In the genomic region with DNA sequence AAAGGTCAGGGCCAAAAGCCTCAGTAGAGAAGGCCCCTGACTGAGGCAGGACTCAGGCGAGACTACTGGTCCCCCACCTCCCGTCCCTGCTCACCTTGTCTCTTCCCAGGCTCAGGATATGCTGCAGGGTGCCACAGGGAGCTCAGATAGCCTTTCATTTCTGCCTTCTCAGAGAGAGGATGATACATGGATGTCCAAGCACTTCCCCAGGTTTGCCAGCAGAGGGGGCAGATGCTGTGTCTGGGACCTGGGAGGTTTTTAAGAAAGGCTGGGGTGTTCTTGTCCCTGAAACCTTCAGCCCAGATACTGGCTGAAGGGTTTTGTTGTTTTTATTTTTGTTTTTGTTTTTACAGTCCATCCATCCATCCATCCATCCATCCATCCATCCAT, we compare ENCODE assay signal across 8 mouse cellular contexts. TPM values are rescaled to one million over a fixed set of nuclear protein-coding genes. Genes with fewer than 3 reads are reported as not detected.
DNase-seq lines count a peak whose midpoint lies in the region; ATAC-seq and TF ChIP-seq lines count a peak whose summit lies in the region.
"Had no signal": no experiment of that assay in that cellular context is flagged by ENCODE, and none has a peak within 500 bp of the region (broad histone marks: within the 10 kb centered on the region; RNA-seq: fewer than 3 reads in every experiment).

No protein-coding gene starts in this region.

- H3K79me2 ChIP-seq in liver, adult 2 months (ENCODE audit: control insufficient read depth, insufficient read depth, low read length) = no peaks in the 10 kb centered on the region

- no peak overlapping the region for H3K4me3 ChIP-seq in liver, adult 2 months (ENCODE audit: insufficient read depth, low read depth, low read length)
- no peak overlapping the region for H3K4me3 ChIP-seq in liver, embryonic 11.5 days (ENCODE audit: low read depth, low read length)
- no peak overlapping the region for H3K4me3 ChIP-seq in hindbrain, embryonic 16.5 days (ENCODE audit: low read length)
- H3K4me3 ChIP-seq in neural tube, embryonic 12.5 days = no peak overlapping the region

- H3K9me3 ChIP-seq in liver, embryonic 11.5 days (ENCODE audit: control insufficient read depth, low read length) = no peaks in the 10 kb centered on the region
- H3K9me3 ChIP-seq in hindbrain, embryonic 16.5 days (ENCODE audit: control insufficient read depth, low read length) = no peaks in the 10 kb centered on the region
- H3K9me3 ChIP-seq in neural tube, embryonic 12.5 days = no peaks in the 10 kb centered on the region

- H3K4me1 ChIP-seq in liver, adult 2 months (ENCODE audit: control insufficient read depth, insufficient read depth, low read length) = no peaks in the 10 kb centered on the region
- H3K4me1 ChIP-seq in liver, embryonic 11.5 days (replicated peaks; ENCODE audit: control insufficient read depth, insufficient read depth, low read length) = no peaks in the 10 kb centered on the region
- no peaks in the 10 kb centered on the region for H3K4me1 ChIP-seq in hindbrain, embryonic 16.5 days (ENCODE audit: control insufficient read depth, insufficient read depth, low read depth, low read length)
- no peaks in the 10 kb centered on the region for H3K4me1 ChIP-seq in neural tube, embryonic 12.5 days

- TF ChIP-seq CTCF in liver, adult 2 months (IDR thresholded peaks at IDR 0.05; ENCODE audit: low read depth, low read length) = peak; percentile 75

- H3K4me2 ChIP-seq in liver, embryonic 11.5 days = no peak overlapping the region
- H3K4me2 ChIP-seq in hindbrain, embryonic 16.5 days (ENCODE audit: low read length) = no peak overlapping the region
- no peak overlapping the region for H3K4me2 ChIP-seq in neural tube, embryonic 12.5 days (replicated peaks)

- H3K27me3 ChIP-seq in liver, adult 2 months (ENCODE audit: control insufficient read depth, insufficient read depth, low read length) = no peaks in the 10 kb centered on the region
- H3K27me3 ChIP-seq in liver, embryonic 11.5 days (replicated peaks; ENCODE audit: control insufficient read depth, insufficient read depth, low read length) = no peaks in the 10 kb centered on the region
- no peaks in the 10 kb centered on the region for H3K27me3 ChIP-seq in hindbrain, embryonic 16.5 days (replicated peaks; ENCODE audit: control insufficient read depth, insufficient read depth, low read length)
- H3K27me3 ChIP-seq in neural tube, embryonic 12.5 days (replicated peaks) = no peaks in the 10 kb centered on the region

- no peak overlapping the region for H3K27ac ChIP-seq in liver, adult 2 months (replicated peaks; ENCODE audit: insufficient read depth, low read depth, low read length)
- no peak overlapping the region for H3K27ac ChIP-seq in liver, embryonic 11.5 days (ENCODE audit: low read depth, low read length)
- no peak overlapping the region for H3K27ac ChIP-seq in hindbrain, embryonic 16.5 days (ENCODE audit: low read depth, low read length)
- no peak overlapping the region for H3K27ac ChIP-seq in neural tube, embryonic 12.5 days

- no peak for TF ChIP-seq POLR2A in liver, adult 2 months (IDR thresholded peaks at IDR 0.05; ENCODE audit: extremely low read depth, insufficient read depth, low read length)

- no peaks in the 10 kb centered on the region for H3K36me3 ChIP-seq in liver, adult 2 months (ENCODE audit: control insufficient read depth, insufficient read depth, low read length)
- no peaks in the 10 kb centered on the region for H3K36me3 ChIP-seq in liver, embryonic 11.5 days (ENCODE audit: control insufficient read depth, insufficient read depth, low read length)
- no peaks in the 10 kb centered on the region for H3K36me3 ChIP-seq in hindbrain, embryonic 16.5 days (ENCODE audit: control insufficient read depth, insufficient read depth, low read length)
- no peaks in the 10 kb centered on the region for H3K36me3 ChIP-seq in neural tube, embryonic 12.5 days

- H3K9ac ChIP-seq in liver, adult 2 months (ENCODE audit: low read depth, low read length) = no peak overlapping the region
- H3K9ac ChIP-seq in liver, embryonic 11.5 days (ENCODE audit: low read depth, low read length) = no peak overlapping the region
- no peak overlapping the region for H3K9ac ChIP-seq in hindbrain, embryonic 16.5 days (ENCODE audit: low read depth, low read length)
- no peak overlapping the region for H3K9ac ChIP-seq in neural tube, embryonic 12.5 days

- DNase-seq in liver, adult 2 months (ENCODE audit: extremely low read depth, low read depth, low spot score) = peak; percentile 27
- DNase-seq in liver, embryonic 11.5 days (ENCODE audit: low spot score) = no peak
- DNase-seq in R1 (ENCODE audit: low read depth, low spot score) = peak; percentile 60
- DNase-seq in cerebellum, adult 8-10 months = peak; percentile 76
- DNase-seq in yolk sac, embryonic 10.5 days (ENCODE audit: low spot score) = no peak

- no peak for ATAC-seq in liver, embryonic 11.5 days (replicated peaks; ENCODE audit: low FRiP score)
- peak; percentile 69 for ATAC-seq in hindbrain, embryonic 16.5 days
- peak; percentile 44; the same call in 1 of the 2 replicates for ATAC-seq in neural tube, embryonic 12.5 days (ENCODE audit: low FRiP score, low read depth)

- WGBS in liver, adult 2 months = 14% methylated on average over 2 of the region's 2 CpGs
- 6% methylated on average over 2 of the region's 2 CpGs for WGBS in liver, embryonic 11.5 days
- 13% methylated on average over 2 of the region's 2 CpGs for WGBS in hindbrain, embryonic 16.5 days
- WGBS in neural tube, embryonic 12.5 days = 11% methylated on average over 2 of the region's 2 CpGs

RNA-seq across cellular contexts. Expression of a gene that starts 15.3 kb away (rescaled TPM):
- total RNA-seq in liver, adult 2 months (2014; rRNA removed) = not detected in 2 replicates
- polyA plus RNA-seq in liver, adult 2 months (2012; rRNA removed) = 0.12 TPM in 1 of 2 replicates, not detected in the other
- 3.5 and 5.2 TPM in 2 replicates for polyA plus RNA-seq in liver, embryonic 11.5 days (2014; fragmentation: Nextera tagmentation; extraction: Ambion mirVana)
- 2.7 and 3.5 TPM in 2 replicates for polyA plus RNA-seq in hindbrain, embryonic 16.5 days (2015; fragmentation: Nextera tagmentation; extraction: Ambion mirVana)
- 8.1 and 12.8 TPM in 2 replicates for polyA plus RNA-seq in neural tube, embryonic 12.5 days (2016; fragmentation: Nextera tagmentation; extraction: Ambion mirVana)

RNA-seq across cellular contexts. Expression of a gene that starts 30.0 kb away (rescaled TPM):
- total RNA-seq in liver, adult 2 months (2014; rRNA removed) = not detected in 2 replicates
- polyA plus RNA-seq in liver, adult 2 months (2012; rRNA removed) = not detected in 2 replicates
- polyA plus RNA-seq in liver, embryonic 11.5 days (2014; fragmentation: Nextera tagmentation; extraction: Ambion mirVana) = not detected in 2 replicates
- polyA plus RNA-seq in hindbrain, embryonic 16.5 days (2015; fragmentation: Nextera tagmentation; extraction: Ambion mirVana) = 69.5 and 73.9 TPM in 2 replicates
- 19.8 and 22.9 TPM in 2 replicates for polyA plus RNA-seq in neural tube, embryonic 12.5 days (2016; fragmentation: Nextera tagmentation; extraction: Ambion mirVana)
- polyA plus RNA-seq: liver, embryonic 16.5 days had no signal

RNA-seq across cellular contexts. Expression of a gene that starts 53.6 kb away (rescaled TPM):
- 11.1 and 13.4 TPM in 2 replicates for total RNA-seq in liver, adult 2 months (2014; rRNA removed)
- 14.1 and 22.0 TPM in 2 replicates for polyA plus RNA-seq in liver, adult 2 months (2012; rRNA removed)
- 15.2 and 15.8 TPM in 2 replicates for polyA plus RNA-seq in liver, embryonic 11.5 days (2014; fragmentation: Nextera tagmentation; extraction: Ambion mirVana)
- 56.4 and 62.4 TPM in 2 replicates for polyA plus RNA-seq in hindbrain, embryonic 16.5 days (2015; fragmentation: Nextera tagmentation; extraction: Ambion mirVana)
- 55.2 and 59.1 TPM in 2 replicates for polyA plus RNA-seq in neural tube, embryonic 12.5 days (2016; fragmentation: Nextera tagmentation; extraction: Ambion mirVana)

Comparison
In these comparisons a context has a peak if more than half of its experiments do, and no peak if none do; other contexts are left out.
1. DNase-seq: peak in liver, adult 2 months (single experiment), R1 (single experiment) and cerebellum, adult 8-10 months (single experiment); none in liver, embryonic 11.5 days (single experiment) and yolk sac, embryonic 10.5 days (single experiment).
2. RNA of a gene that starts 30.0 kb away (polyA plus RNA-seq): 69.5 to 73.9 TPM in hindbrain, embryonic 16.5 days and 19.8 to 22.9 TPM in neural tube, embryonic 12.5 days; not detected in liver, embryonic 11.5 days and not detected in liver, adult 2 months; every median in the first group is over 10 times any median in the second.